Mouse (Mus musculus) bone marrow, adult 2 months (tissue): ENCODE results near the gene Ap1g1. TPM values are rescaled to one million over a fixed set of nuclear protein-coding genes. Genes with fewer than 3 reads are reported as not detected.

Experiments
- H3K27ac ChIP-seq: fragments of 200-500 bp; 2 replicates; pipeline ENCODE4 v1.5.1; 2012; ENCODE audit warnings: low read depth, mild to moderate bottlenecking, control low read depth, inconsistent platforms, low read length; ENCODE audit not compliant: control insufficient read depth, poor library complexity, insufficient read depth
- H3K4me1 ChIP-seq: fragments of 200-500 bp; 2 replicates; pipeline ENCODE4 v1.6.1; 2011; ENCODE audit warnings: low read length; ENCODE audit not compliant: control insufficient read depth, insufficient read depth
- H3K4me3 ChIP-seq: fragments of 200-500 bp; replicated peaks from 2 replicates; pipeline ENCODE3; 2011; ENCODE audit warnings: mild to moderate bottlenecking, low read depth, low read length, control low read depth; ENCODE audit not compliant: control insufficient read depth
- CTCF ChIP-seq: fragments of 200-500 bp; IDR thresholded peaks from 2 replicates; pipeline ENCODE4 v1.5.1; 2011; ENCODE audit warnings: low read length, control low read depth; ENCODE audit not compliant: control insufficient read depth, insufficient read depth
- POLR2A ChIP-seq: fragments of 200-500 bp; IDR thresholded peaks from 2 replicates; pipeline ENCODE4 v1.6.1; 2011; ENCODE audit warnings: low read depth, mild to moderate bottlenecking, control low read depth, low read length, borderline replicate concordance; ENCODE audit not compliant: control insufficient read depth
- WGBS: fragments of 180-500 bp; shearing (Covaris S2); methylation state at CpG from one replicate; pipeline ENCODE4 v1.1.7; 2018; 5-methylcytosine and 5-hydroxymethylcytosine counted together
- polyA plus RNA-seq: library from polyadenylated mRNA; stranded (reverse); fragments of >200 nt; gene quantifications from 2 replicates; pipeline ENCODE4 v1.2.4, GENCODE M21; 2011; ENCODE audit warnings: low replicate concordance; ENCODE audit not compliant: missing spikeins, insufficient read depth, insufficient read length

Gene Ap1g1
- polyA plus RNA-seq, 1 experiment = 34.5 TPM

GRCm38 (mm10) chr8:109800325-109800724, 22.0 kb downstream of the Ap1g1 start:
- no peak overlapping the region for H3K27ac ChIP-seq
- H3K4me1 ChIP-seq = no peaks in the 10 kb centered on the region; the same call in 1 of the 2 replicates
- no peak for TF ChIP-seq CTCF
- no peak for TF ChIP-seq POLR2A
- H3K4me3 ChIP-seq = no peak overlapping the region
- WGBS = 85% methylated on average over 2 of the region's 2 CpGs

GRCm38 (mm10) chr8:109803211-109803610, 24.9 kb downstream of the Ap1g1 start:
- 90% methylated on average over 3 of the region's 3 CpGs for WGBS
- no peak overlapping the region for H3K27ac ChIP-seq
- TF ChIP-seq CTCF (no peak), POLR2A (no peak)

GRCm38 (mm10) chr8:109803801-109804200, 25.4 kb downstream of the Ap1g1 start:
- TF ChIP-seq CTCF (no peak), POLR2A (no peak)
- H3K4me1 ChIP-seq = no peaks in the 10 kb centered on the region; the same call in 1 of the 2 replicates
- H3K27ac ChIP-seq = no peak overlapping the region
- H3K4me3 ChIP-seq = no peak overlapping the region
- 90% methylated on average over 3 of the region's 3 CpGs for WGBS

More at GRCm38 (mm10) chr8:109803211-109803610, 24.9 kb downstream of the Ap1g1 start:
- Histone ChIP-seq H3K4me3 (no peak overlapping the region), H3K4me1 (no peaks in the 10 kb centered on the region; the same call in 1 of the 2 replicates)

GRCm38 (mm10) chr8:109806522-109806921, 28.2 kb downstream of the Ap1g1 start:
- 71% methylated on average over 3 of the region's 3 CpGs for WGBS
- H3K4me1 ChIP-seq = no peaks in the 10 kb centered on the region; the same call in 1 of the 2 replicates
- TF ChIP-seq POLR2A = no peak
- no peak for TF ChIP-seq CTCF
- no peak overlapping the region for H3K4me3 ChIP-seq
- no peak overlapping the region for H3K27ac ChIP-seq

GRCm38 (mm10) chr8:109807401-109808119, 29.2 kb downstream of the Ap1g1 start:
- no peak for TF ChIP-seq POLR2A
- TF ChIP-seq CTCF = no peak
- Histone ChIP-seq H3K4me1 (no peaks in the 10 kb centered on the region; the same call in 1 of the 2 replicates), H3K4me3 (no peak overlapping the region), H3K27ac (no peak overlapping the region)
- WGBS = 87% methylated on average over 7 of the region's 7 CpGs

GRCm38 (mm10) chr8:109808120-109808447, 29.7 kb downstream of the Ap1g1 start:
- Histone ChIP-seq H3K4me3 (no peak overlapping the region), H3K27ac (no peak overlapping the region), H3K4me1 (no peaks in the 10 kb centered on the region; the same call in 1 of the 2 replicates)
- TF ChIP-seq CTCF (no peak), POLR2A (no peak)

- H3K27ac ChIP-seq = no peak overlapping the region
- 70% methylated on average over 3 of the region's 3 CpGs for WGBS
- no peak for TF ChIP-seq CTCF
- TF ChIP-seq POLR2A = no peak
- H3K4me1 ChIP-seq = no peaks in the 10 kb centered on the region; the same call in 1 of the 2 replicates
- no peak overlapping the region for H3K4me3 ChIP-seq
Observed at GRCm38 (mm10) chr8:109810434-109810833, 32.1 kb downstream of the Ap1g1 start.

GRCm38 (mm10) chr8:109815268-109815667, 36.9 kb downstream of the Ap1g1 start:
- Histone ChIP-seq H3K4me3 (no peak overlapping the region), H3K4me1 (no peaks in the 10 kb centered on the region; the same call in 1 of the 2 replicates), H3K27ac (no peak overlapping the region)
- WGBS = 77% methylated on average over 2 of the region's 2 CpGs
- TF ChIP-seq POLR2A (no peak), CTCF (no peak)

- TF ChIP-seq POLR2A (no peak), CTCF (no peak)
- no peaks in the 10 kb centered on the region for H3K4me1 ChIP-seq
- H3K4me3 ChIP-seq = no peak overlapping the region
- no peak overlapping the region for H3K27ac ChIP-seq
- WGBS = 38% methylated on average over 1 of the region's 1 CpGs
Observed at GRCm38 (mm10) chr8:109817933-109818332, 39.6 kb downstream of the Ap1g1 start.
